Mouse (Mus musculus) C2C12 (cell line): ENCODE measurements around the gene Slc6a9.

Experiments used
- CTCF ChIP-seq: IDR thresholded peaks from one replicate; pipeline ENCODE4 v1.5.1; 2011; ENCODE audit not compliant: control insufficient read depth, insufficient read depth, insufficient read length
- FOSL1 ChIP-seq: IDR thresholded peaks from one replicate; pipeline ENCODE4 v1.8.0; 2011; ENCODE audit warnings: mild to moderate bottlenecking, low read length; ENCODE audit not compliant: poor library complexity, insufficient read depth, severe bottlenecking
- MAX ChIP-seq: IDR thresholded peaks from one replicate; pipeline ENCODE4 v1.6.1; 2011; ENCODE audit warnings: mild to moderate bottlenecking, control low read depth
- MYOD1 ChIP-seq: IDR thresholded peaks from one replicate; pipeline ENCODE4 v1.6.1; 2011; ENCODE audit warnings: low read depth; ENCODE audit not compliant: control insufficient read depth, insufficient read length
- MYOG ChIP-seq: IDR thresholded peaks from one replicate; pipeline ENCODE4 v1.6.1; 2011; ENCODE audit not compliant: control insufficient read depth, insufficient read length; ENCODE audit errors: extremely low read depth
- USF1 ChIP-seq: IDR thresholded peaks from one replicate; pipeline ENCODE4 v1.6.1; 2011; ENCODE audit warnings: low read depth, mild to moderate bottlenecking, control low read depth, moderate library complexity

DNA sequence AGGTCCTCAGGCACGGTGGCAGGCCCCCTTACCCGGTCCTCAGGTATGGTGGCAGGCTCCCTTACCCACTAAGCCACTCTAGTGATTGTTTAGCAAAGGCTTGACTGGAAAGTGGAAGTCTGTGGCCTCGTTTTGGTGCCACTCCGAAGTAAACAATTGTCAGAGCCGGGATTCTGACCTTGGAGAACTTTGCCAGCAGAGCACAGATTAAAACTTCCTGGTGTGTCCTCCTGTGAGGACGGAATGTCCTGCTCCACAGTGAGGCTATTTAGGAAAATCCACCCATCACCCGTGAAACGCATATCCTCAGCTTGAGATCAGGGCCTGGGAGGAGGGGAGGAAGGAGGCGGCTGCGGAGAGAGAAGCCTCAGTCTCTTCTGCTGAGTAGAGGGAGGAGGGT, 46.0 kb upstream of the Slc6a9 start:
- TF ChIP-seq CTCF (no peak), MYOG (no peak), FOSL1 (no peak), USF1 (no peak), MAX (no peak), MYOD1 (no peak)
